In genomic region chr19:47334713-47335112, GRCm38 (mm10) we compare ENCODE assay signal across 9 mouse cellular contexts.
DNase-seq lines count a peak whose midpoint lies in the region; ATAC-seq lines count a peak whose summit lies in the region.
"Had no signal": no experiment of that assay in that cellular context is flagged by ENCODE, and none has a peak within 500 bp of the region (broad histone marks: within the 10 kb centered on the region; RNA-seq: fewer than 3 reads in every experiment).

No protein-coding gene starts in this region.

- H3K36me3 ChIP-seq in heart, embryonic 11.5 days (ENCODE audit: control insufficient read depth, insufficient read depth, low read length) = no peaks in the 10 kb centered on the region
- H3K36me3 ChIP-seq in limb, embryonic 12.5 days = no peaks in the 10 kb centered on the region

- WGBS in heart, embryonic 11.5 days (ENCODE audit: insufficient replicate concordance) = 60% methylated on average over 17 of the region's 17 CpGs
- WGBS in limb, embryonic 12.5 days = 47% methylated on average over 17 of the region's 17 CpGs

- DNase-seq in heart, postnatal 36 days = no peak
- DNase-seq in retina, postnatal 1 day = peak; percentile 55
- DNase-seq in retina, embryonic 14.5 days (ENCODE audit: low spot score) = no peak
- DNase-seq in urinary bladder, adult 18-20 months (ENCODE audit: low spot score in 2 of 2) = no peak
- DNase-seq in kidney, postnatal 25 days = no peak
- no peak for DNase-seq in adrenal gland, postnatal 4 days (ENCODE audit: low spot score in 2 of 2)

- intact Hi-C loops in heart, postnatal 36 days (cut with DNase I) = no loop called here

- H3K27ac ChIP-seq in heart, embryonic 11.5 days (ENCODE audit: low read depth, low read length) = no peak overlapping the region
- no peak overlapping the region for H3K27ac ChIP-seq in limb, embryonic 12.5 days

- ATAC-seq in heart, embryonic 11.5 days (replicated peaks; ENCODE audit: insufficient number of reproducible peaks, low FRiP score, low TSS enrichment) = no peak
- no peak for ATAC-seq in limb, embryonic 12.5 days (ENCODE audit: insufficient number of reproducible peaks, insufficient read depth, low FRiP score, low TSS enrichment, low read depth)
- ATAC-seq: intestine, postnatal 0 days had no signal

- peak overlapping the region; percentile 11; the same call in 1 of the 2 replicates for H3K9ac ChIP-seq in heart, embryonic 11.5 days (ENCODE audit: low read depth, low read length)
- 0 out of 2 replicates have a peak overlapping the region, but pooled peaks have one; percentile 12 for H3K9ac ChIP-seq in limb, embryonic 12.5 days (replicated peaks)

- H3K9me3 ChIP-seq in heart, embryonic 11.5 days (replicated peaks; ENCODE audit: control insufficient read depth, low read length) = no peaks in the 10 kb centered on the region
- no peaks in the 10 kb centered on the region for H3K9me3 ChIP-seq in limb, embryonic 12.5 days

- H3K4me1 ChIP-seq in heart, embryonic 11.5 days (ENCODE audit: control insufficient read depth, insufficient read depth, low read length) = peaks cover 34% of the 10 kb centered on the region
- peaks cover 71% of the 10 kb centered on the region for H3K4me1 ChIP-seq in limb, embryonic 12.5 days (replicated peaks)

- H3K4me3 ChIP-seq in heart, embryonic 11.5 days (ENCODE audit: low read depth, low read length) = no peak overlapping the region
- H3K4me3 ChIP-seq in limb, embryonic 12.5 days (replicated peaks) = no peak overlapping the region

- no peaks in the 10 kb centered on the region for H3K27me3 ChIP-seq in heart, embryonic 11.5 days (ENCODE audit: control insufficient read depth, insufficient read depth, low read length)
- no peaks in the 10 kb centered on the region for H3K27me3 ChIP-seq in limb, embryonic 12.5 days

- H3K4me2 ChIP-seq in heart, embryonic 11.5 days = no peak overlapping the region
- H3K4me2 ChIP-seq in limb, embryonic 12.5 days = no peak overlapping the region
